Mouse (Mus musculus) embryo, embryonic 11 days (tissue): ENCODE data around the gene Caskin2.
"Not testable (repeated sequence)": the region's sequence is repeated elsewhere in the genome, so short reads cannot be mapped to it uniquely, and the experiment has no call there.

ENCODE experiments used
- DNase-seq: peaks from one replicate; pipeline ENCODE4 v3.0.0-alpha.2; 2015

The Caskin2 gene

DNA sequence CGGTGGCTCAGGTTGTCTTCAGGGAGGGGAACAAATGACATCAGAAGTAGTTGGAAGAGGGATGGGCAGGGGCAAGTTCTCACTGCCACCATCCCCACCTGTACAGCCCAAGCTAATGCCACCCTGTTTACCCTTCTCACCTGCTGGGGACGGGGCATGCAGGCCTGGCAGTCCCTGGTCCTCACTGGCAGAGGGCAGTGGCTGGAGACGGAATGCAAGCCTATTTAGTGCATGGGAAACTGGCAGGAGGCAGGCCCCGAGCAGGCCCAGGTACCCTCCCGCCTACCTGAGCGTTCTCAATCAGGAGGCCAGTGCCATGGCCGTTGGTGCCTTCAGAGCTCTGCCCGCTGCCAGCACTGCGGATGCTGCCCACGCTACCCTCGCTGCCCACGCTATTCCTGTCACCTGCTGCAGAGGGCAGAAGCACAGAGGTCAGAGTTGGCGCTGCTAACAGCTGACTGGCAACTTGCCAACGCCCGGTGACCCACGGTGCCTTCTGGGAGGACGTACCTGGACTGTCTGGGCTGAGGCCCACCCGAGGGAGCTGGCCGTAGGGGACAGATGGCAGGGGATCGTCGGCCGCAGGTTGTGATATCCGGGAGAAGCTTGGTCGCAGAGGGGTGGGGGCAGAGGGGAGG is 10.2 kb downstream of the Caskin2 start:
- no peak for DNase-seq

DNA sequence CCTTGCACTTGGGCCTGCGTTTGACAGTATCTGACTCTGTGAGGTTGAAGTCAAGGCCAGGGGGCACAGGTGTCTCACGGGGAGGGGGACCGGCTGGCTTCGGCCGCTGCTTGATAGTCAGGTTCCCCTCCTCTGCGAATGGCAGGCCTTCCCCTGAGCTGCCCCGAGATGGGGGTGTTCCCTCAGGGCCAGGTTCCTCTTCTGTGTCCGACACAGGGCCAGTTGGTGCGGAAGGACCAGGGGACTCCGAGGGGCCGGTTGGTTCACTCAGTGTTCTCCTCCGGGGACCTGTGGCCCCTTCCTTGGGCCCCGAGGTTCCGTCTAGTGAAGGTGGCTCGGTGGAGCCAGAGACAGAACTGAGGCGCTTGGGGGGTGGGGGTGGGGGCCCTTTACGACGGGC is 12.5 kb downstream of the Caskin2 start:
- DNase-seq: no peak

DNA sequence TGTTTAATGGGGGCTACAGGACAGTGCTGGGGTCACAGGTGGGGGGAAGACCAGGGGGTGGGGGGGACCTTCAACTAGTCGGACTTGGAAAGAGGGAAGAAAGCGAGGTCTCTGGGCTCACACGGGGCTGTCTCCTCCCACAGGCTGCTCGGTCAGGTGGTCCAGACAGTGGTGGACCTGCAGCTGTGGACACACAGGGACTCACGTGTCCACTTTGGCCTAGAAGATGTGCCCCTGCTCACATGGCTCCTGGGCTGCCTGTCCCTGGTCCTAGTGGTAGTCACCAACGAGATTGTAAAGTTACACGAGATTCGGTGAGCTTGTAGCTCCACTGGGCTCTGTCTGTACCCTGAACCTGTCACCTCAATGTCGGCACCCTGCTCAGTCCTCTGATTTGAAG is 15.8 kb downstream of the Caskin2 start:
- no peak for DNase-seq

DNA sequence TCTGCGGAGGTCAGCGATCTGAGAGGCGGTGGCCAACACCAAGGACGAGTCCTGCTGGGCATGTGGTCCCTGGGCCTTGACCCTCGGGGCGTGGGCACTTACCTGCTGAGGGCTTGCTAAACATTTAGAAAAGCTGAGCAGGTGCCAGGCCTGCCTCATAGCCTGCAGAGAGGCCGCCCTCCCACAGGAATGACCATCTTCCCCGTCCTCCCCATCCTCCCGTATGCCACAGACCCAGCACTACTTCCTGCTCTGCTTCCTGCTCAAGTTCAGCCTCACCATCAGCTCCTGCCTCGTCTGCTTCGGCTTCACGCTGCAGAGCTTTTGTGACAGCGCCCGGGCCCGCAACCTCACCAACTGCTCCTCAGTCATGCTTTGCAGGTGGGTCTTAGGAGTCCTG is 16.5 kb downstream of the Caskin2 start:
- no peak for DNase-seq

DNA sequence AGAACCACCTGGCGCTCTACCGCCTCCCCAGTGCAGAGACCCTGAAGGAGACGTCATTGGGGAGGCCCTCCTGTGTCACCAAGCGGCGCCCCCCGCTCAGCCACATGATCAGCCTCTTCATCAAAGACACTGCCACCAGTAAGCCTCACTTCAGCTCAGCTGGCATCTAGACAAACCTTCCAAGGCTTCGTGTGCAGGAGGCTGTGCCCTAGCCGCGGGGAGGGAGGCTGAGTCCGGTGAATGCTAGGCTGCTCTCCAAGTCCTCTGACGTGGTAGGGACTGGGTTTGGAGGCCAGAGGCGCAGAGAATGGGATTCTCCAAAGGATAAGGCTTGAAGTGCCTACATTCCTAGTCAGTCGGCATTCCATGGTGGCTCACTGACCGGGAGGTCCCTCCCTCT is 21.1 kb downstream of the Caskin2 start:
- DNase-seq: no peak

DNA sequence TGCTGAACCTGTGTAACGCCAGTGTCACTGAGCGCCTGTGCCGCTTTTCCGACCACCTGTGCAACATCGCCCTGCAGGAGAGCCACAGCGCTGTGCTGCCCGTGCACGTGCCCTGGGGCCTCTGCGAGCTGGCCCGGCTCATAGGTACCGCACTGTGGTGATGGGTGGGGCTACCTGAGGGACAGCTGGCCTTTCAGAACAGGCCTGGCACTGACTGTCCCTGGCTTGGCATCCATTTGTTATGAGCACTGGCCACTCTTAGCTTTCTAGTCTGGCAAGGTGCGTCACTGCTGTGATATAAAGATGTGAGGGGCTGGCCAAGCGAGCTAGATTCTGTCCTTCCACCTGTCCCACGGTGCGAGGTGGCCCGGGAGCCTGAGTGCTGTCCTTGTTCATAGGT is 21.5 kb downstream of the Caskin2 start:
- no peak for DNase-seq

DNA sequence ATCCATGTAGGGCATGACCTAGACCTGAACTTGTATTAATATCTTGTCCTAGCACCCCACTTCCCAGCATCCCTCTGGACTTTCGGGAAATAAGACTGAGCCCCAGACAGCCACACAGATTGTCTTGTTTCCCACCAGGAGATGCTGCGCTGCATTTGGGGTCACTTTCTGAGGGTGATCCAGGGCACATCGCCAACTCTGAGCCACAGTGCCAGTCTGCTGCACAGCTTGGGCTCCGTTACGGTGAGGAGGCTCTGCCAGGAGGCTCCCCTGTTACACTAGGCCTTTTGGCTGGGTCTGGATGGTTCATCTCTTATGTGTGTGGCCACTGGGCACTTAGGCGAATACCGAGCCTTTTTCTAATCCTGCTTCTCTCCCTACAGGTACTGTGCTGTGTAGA is 23.7 kb downstream of the Caskin2 start:
- DNase-seq: no peak

DNA sequence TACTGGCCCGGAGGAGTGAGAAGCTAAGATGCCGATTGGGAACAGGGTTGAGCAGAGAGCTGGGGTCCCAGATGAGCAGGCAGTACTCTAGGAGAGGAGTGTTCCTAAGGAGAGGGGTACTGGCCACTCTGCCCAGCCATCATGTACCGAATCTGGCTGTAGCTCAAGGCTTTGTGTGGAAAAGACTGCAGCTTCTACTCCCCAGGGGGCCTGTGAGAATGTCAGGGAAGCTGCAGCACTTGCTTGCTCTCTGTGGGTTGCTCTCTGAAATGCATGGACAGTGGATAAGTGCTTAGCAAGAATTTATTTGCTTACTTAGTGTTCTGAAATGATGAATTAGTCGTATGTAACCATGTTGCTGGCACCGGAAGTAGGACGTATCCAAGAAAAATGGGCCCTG is 27.0 kb downstream of the Caskin2 start:
- no peak for DNase-seq

DNA sequence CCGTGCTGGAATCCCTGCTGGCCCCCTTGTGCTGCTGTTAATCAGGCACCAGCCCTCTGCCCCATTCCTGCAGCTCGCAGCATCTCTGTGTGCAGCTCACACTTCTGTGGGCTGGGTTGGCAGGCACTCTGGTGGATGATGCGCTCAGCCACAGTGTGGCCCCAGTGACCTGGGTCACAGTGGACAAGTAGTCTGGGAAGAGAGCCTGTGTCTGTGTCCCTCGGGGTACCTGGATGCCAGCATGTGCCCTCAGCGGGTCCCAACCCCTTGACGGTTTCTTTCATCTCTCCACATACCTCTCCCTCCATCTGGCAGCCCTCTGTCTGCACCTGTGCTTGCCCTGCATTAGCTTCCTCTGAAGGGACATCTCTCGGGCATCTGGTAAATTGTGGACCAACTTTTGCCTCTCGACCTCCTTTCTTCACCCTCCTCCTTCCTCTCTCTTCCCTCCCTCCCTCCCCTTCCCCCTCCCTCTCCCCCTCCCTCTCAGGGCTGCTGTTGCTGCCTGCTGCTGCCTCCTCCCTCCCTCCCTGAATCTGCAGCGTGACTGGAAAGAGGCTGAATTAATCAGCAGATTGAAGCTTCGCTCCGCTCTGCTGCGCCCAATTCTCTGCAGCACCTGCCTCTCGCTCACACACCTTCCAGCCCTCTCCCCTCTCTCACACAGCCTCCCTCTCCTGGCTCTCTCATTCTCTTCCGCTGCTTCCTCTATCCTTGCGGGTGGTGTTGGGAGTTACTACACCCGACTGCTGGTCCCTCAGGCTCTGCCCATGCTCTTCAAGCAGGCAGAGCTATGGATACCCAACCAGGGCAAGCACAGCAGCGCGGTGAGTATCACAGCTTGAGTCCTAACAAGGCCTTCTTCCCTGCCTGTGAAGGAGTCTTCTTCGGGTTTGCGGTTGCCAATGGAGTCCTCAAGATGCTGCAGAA is 33.0 kb downstream of the Caskin2 start:
- peak; percentile 71 for DNase-seq

DNA sequence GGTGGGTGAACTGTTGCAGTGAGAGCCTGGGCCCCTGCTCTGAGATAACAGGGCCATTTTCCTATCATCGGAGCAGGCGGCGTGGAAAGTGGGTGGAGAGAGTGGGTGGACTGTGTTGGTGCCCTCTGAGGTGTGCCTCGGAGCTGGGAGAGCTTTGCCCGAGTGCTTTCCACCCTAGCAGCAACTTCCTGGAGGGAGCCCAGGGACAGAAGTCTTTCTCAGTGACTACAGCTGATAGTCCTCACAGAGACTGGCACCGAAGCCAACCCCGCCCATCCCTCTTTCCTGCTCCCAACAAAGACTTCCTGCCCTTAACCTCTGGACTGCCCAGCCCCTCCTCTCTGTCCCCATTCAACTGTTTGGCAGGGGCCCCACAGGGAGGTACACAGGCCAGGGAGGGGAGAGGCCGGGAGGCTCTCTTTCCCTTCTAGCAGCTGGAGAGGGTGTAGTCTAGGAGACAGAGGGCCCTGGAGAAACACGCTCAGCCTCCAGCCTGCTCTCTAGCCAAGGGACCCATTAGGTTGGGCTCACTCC is 34.3 kb downstream of the Caskin2 start:
- DNase-seq: peak; percentile 84

DNA sequence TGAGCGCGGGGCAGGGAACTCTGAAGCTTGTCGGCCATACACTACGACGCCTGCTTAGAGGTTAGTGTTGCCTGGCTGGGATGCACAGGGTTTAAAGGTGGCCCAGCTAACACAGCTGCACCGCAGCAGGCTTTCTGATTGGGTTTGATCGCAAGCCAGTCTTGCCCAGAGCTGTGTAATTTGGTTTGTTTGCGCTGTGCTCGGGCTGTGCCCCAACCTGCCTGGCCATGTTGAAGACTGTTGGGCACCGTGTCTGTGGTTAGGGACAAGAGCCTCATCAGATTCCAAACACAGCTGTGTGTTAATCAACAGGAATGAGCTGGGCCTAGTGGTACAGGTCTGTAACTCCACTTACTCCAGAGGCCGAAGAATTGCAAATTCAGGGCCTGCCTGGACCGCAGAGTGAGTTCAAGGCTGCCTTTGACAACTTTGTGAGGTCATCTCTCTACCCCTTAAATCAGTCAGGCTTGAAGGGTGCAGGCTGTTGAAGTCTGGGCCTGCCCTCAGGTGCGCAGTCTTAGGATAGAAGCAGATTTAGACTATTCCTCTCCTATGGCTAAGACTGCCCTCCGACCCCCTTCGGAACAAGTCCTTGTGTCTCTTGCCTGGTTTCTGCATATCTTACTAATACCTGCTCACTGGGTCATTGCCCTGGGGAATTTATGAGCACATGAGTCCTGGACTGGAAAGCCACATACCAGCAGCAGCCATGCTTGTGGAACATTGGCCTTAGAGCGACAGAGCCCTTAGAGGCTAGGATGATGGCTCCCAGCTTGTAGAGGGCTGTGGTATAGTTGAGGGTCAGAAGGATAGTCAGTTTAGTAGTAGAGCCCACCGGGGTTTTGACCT is 35.7 kb downstream of the Caskin2 start:
- no peak for DNase-seq

DNA sequence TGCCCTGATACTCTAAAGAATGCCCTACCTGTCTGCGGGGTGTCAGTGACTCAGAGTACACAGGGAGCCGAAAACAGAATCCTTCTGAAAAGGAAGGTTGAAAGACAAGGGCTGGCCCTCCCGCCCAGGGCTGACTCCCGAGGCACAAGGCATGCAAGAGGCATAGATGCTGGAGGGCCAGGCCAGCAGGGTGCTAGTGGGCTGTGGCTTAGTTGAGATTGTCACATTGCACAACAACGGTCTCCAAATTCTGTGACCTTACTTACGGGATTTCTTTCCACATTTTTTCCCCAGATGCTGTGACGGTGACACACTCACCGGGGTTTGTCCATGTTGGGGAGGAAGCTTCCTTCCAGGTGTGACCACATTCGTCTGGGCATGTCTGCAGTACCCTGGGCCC is 36.5 kb downstream of the Caskin2 start:
- DNase-seq: no peak

DNA sequence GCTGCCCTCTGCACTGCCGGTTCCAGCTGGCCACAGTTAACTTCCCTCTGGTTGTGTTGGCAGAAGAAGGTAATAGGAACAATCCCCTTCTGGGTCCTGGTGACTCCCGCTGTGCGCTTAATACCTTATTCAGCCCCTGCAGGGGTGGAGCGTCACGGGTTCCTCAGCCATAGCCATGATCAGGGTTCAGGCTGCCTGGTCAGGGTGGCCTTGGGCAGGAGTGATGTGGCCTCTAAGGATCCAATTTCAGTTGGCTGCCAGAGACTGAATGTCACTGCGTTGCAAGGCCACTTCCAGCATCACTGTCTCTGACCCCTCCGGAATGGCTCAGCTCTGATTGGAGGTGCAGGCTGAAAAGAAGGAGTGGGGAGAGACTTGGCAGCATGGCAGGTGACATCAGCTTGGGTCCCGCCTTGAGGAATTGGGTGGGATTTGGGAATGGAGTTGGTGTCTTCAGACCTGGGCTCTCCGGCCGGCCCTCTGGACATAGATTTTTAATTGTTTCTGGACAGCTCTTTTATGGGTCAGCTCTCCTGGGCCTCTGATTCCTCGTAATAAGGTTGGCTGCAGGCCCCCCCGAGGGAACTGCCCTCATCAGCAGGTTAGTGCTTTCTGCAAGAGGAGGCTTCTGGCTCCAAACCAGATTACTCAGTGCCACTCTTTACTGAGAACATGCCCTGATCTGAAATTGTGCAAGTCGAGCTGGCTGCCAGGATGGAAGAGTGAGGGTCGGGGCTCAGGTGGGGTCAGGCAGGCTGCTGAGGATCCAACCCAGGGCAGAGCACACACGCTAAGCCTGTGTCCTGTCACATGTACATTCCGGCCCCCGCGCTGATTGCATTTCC is 37.4 kb downstream of the Caskin2 start:
- DNase-seq: no peak

DNA sequence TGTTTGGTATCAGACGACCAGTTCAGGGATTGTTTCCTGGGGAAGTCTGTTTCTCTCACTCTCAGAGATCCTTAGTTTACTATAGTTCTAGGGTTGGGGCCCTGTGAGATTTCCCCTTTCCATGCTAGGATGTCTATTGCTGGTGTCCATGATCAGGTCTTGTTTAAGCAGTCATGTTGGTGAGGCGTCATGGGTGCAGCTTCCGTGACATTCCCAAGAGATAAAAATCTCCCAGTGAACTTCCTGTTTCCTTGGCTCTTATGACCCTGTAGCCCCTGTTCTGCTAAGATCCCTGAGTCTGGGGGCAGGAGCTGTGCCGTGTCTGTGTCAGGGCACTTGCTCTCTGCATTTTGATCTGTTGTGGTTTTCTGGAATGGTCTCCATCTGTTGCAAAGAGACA is 38.8 kb downstream of the Caskin2 start:
- DNase-seq: no peak

DNA sequence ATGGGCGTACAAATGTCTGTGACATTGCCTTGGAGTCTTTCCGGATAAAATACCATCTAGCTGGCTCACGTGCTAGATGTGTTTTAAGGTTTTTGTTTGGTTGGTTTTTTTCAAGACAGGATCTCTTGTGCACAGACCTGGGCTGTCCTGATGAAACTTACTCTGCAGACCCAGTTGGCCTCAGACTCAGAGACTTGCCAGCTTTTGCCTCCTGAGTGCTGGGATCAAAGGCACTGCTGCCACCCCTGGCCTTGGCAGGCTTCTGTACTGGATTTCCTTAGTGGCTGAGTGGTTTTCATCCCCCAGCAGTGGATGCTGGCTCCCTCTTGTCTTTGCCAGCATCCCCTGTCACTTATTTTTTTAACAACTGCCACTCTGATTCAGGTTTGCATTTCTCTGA is 44.5 kb downstream of the Caskin2 start:
- no peak for DNase-seq

DNA sequence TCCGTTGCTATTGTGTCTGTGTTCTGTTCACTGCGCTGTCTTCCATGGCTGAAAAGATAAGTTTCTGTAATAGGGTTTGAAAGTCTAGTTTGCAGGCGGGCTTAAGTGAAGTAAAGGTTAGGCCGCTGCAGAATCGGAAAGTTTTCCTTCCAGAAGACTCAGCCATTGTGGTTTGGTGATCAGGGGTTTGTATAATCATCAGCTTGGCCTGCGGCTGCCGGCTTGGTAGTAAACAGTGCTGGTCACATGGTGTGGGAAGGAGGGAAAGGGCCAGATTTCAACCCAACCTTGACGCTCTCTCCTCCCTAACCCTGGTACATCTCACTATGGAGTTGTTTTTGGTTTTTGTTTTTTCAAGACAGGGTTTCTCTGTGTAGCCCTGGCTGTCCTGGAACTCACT is 46.5 kb downstream of the Caskin2 start:
- no peak for DNase-seq

DNA sequence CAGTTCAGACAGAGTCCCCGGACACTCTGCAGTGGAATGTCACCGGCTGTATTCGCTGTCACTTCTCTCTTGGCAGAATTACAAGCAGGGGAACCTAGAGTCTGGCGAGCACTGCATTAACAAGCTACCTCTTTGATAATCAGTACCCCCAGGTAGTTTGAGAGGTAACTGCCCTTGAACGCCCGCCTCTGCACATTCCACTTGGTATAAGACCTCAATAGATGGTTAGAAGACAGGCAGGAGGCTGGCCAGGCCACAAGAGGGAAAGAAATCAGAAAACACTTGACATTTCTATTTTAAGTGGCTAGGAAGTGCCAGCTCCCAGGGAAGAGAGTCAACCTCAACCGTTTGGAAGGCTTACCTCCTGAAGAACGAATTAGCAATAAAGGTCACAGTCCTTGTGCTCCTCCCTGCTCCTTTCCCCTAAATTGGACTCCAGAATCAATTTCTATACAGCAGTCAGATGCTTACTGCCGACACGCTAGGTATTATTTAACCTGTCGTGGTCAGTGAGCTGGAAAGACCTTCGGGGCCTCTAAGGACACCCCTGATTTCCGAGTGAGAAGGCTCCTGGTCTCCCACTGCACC is 47.0 kb downstream of the Caskin2 start:
- DNase-seq: no peak

DNA sequence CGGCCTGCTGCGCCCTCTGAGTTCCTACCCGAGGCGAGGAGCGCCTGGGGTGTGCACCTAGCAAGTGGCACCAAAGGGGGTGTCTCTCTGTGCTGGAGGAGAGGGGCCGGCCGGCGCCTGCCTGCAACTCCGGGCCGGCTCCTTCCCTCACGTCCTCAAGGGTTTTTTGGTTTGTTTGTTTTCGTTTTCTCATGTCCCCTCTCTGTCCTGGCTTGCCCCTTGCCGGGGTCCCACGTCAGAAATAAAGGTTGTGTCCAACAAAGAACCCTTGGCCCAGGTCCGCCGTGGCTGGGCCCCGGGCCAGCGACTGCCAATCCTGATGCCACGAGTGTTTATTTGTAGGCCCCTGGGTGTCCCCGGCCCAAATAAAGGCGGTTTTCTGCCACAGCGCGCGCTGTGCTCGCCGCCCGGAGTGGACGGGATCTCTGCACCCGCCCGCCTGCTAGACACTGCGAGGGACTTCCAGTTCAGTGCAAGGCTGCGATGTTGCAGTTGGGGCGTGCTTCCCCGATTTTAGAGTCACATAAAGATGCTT is 47.8 kb downstream of the Caskin2 start:
- peak; percentile 68 for DNase-seq

DNA sequence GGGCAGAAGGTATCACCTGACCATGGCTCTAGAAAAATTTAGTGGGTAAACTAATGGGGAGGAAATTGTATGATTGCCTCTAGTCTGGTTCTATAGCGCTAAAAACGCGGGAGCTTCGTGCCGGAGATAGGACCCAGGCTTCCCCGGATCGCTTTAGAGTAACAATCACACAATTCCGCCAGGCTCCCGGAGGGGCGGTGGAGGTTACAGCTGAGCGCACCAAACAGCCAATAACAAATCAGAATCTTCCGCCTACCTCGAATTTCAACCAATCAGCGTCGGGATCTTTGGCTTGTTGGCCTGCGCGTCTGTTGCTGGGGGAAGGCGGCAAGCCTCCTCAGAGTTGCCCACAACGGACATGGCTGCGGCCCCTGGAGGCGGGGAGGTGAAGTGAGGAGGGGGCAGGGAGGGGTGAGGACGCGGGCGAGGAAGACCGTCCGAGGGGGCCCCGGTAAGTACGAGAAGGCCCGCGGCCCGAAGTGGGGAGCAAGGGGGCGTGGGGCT is 48.3 kb downstream of the Caskin2 start, which contains the start of gene Tmem94:
TSS of gene Tmem94 (plus strand) at position 331 of the 504 bp plus-strand sequence.
- DNase-seq: peak; percentile 98

DNA sequence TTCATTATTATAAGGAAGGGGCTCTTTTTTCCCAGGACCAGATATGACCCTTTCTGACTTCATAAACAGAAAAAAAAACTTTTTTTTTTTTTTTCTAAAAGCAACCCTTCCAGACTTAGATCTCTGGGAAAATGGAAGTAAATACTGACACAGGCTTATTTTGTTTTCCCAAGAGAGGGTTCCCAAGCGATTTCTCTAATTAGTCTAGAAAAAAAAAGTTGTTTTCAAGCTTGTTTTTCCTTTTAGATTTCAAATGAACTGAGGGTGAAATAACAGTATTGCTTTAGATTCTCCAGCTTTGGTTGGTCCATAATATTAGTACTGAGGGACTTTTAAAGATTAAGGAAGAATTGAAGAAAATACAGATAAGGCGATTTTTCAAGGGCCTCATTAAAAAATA is 48.7 kb downstream of the Caskin2 start:
- DNase-seq: no peak

DNA sequence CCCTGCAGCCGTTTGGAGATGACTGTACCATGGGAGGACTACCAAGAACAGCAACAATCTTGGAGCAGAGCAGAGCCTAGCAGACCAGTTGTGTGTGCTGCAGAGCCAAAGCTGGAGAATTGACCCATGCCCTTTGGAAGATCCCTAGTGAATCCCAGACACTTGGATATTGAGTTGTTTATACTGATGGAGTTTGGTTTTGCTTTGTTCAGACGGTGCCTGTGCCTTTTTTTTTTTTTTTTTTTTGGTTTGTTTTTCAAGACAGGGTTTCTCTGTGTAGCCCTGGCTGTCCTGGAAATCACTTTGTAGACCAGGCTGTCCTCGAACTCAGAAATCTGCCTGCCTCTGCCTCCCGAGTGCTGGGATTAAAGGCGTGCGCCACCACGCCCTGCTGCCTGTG is 51.3 kb downstream of the Caskin2 start:
- DNase-seq: not testable (repeated sequence)
